Mouse (Mus musculus) monocyte, adult 2 months (primary cell): ENCODE measurements around the gene Smtnl2.
A peak's percentile ranks its signal among the peaks of the same experiment; 100 is the strongest.
"Not testable (repeated sequence)": the region's sequence is repeated elsewhere in the genome, so short reads cannot be mapped to it uniquely, and the experiment has no call there.

Experiments
- DNase-seq, 2 experiments: peaks; one replicate each; pipeline ENCODE4 v3.0.0; 2022; ENCODE audit warnings: low spot score in 2 of 2, low read depth in 1 of 2

Gene Smtnl2

GRCm38 (mm10) chr11:72411093-72411921, at the start of gene Smtnl2:
Smtnl2 (minus strand) TSS chr11:72411713.
- no peak for DNase-seq

GRCm38 (mm10) chr11:72458502-72458901, 47.0 kb upstream of the Smtnl2 start:
- no peak for DNase-seq

GRCm38 (mm10) chr11:72457995-72458496, 46.5 kb upstream of the Smtnl2 start:
- no peak for DNase-seq

GRCm38 (mm10) chr11:72455694-72456093, 44.2 kb upstream of the Smtnl2 start:
- DNase-seq = no peak

GRCm38 (mm10) chr11:72453105-72453953, 41.8 kb upstream of the Smtnl2 start:
- no peak for DNase-seq

- DNase-seq = no peak
Measured at GRCm38 (mm10) chr11:72452140-72452665, 40.7 kb upstream of the Smtnl2 start.

- no peak for DNase-seq
Measured at GRCm38 (mm10) chr11:72447475-72447874, 36.0 kb upstream of the Smtnl2 start.

- DNase-seq = no peak
Measured at GRCm38 (mm10) chr11:72446311-72447105, 35.0 kb upstream of the Smtnl2 start.

GRCm38 (mm10) chr11:72440965-72441664, 29.6 kb upstream of the Smtnl2 start, which contains the start of gene Mybbp1a:
Mybbp1a (plus strand) TSS chr11:72441355.
- peak; percentile 91 to 97 for DNase-seq

GRCm38 (mm10) chr11:72440597-72440964, 29.1 kb upstream of the Smtnl2 start:
- not testable (repeated sequence) for DNase-seq

- no peak for DNase-seq
Measured at GRCm38 (mm10) chr11:72438411-72438810, 26.9 kb upstream of the Smtnl2 start.

- no peak for DNase-seq
Measured at GRCm38 (mm10) chr11:72436756-72437650, 25.5 kb upstream of the Smtnl2 start.

GRCm38 (mm10) chr11:72436271-72436670, 24.8 kb upstream of the Smtnl2 start:
- no peak for DNase-seq

- no peak for DNase-seq
Measured at GRCm38 (mm10) chr11:72435694-72436045, 24.2 kb upstream of the Smtnl2 start.

- DNase-seq = no peak
Measured at GRCm38 (mm10) chr11:72434963-72435693, 23.6 kb upstream of the Smtnl2 start, which contains the start of gene Ggt6. Ggt6 (plus strand) TSS chr11:72435526.

- not testable (repeated sequence) for DNase-seq
Measured at GRCm38 (mm10) chr11:72430311-72431068, 19.0 kb upstream of the Smtnl2 start.

- DNase-seq = peak; percentile 64 to 79
Measured at GRCm38 (mm10) chr11:72429288-72429690, 17.8 kb upstream of the Smtnl2 start.

- DNase-seq = peak; percentile 31 to 52
Measured at GRCm38 (mm10) chr11:72428694-72429093, 17.2 kb upstream of the Smtnl2 start.
